Mouse (Mus musculus) lung, adult 18-20 months (tissue): ENCODE data around the gene Olfr1505.

ENCODE experiments used
- DNase-seq, 2 experiments: peaks; one replicate each; pipeline ENCODE4 v3.0.0; 2022; ENCODE audit warnings: mixed read lengths in 2 of 2

Olfr1505 gene

DNA sequence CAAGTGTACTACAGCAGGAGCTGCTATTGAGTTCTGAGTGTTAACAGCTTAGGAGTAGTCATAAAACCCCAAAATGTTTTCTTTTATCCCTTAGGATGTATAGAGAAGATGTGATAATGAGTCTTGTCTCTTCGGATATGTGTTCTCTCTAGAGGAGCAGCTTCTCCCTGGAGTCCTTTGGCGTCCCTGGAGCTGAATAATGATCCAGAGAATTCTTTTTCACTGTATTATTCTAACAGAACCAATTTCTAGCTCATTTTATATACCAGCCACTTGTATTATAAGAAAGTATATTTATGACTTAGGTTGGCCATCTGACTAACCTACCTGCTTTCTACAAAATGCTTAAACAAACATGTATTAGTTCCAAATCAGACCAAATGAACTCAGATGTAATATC lies at the start of gene Olfr1505:
Olfr1505 (plus strand) TSS at position 301 of the 400 bp plus-strand sequence.
- no peak for DNase-seq

DNA sequence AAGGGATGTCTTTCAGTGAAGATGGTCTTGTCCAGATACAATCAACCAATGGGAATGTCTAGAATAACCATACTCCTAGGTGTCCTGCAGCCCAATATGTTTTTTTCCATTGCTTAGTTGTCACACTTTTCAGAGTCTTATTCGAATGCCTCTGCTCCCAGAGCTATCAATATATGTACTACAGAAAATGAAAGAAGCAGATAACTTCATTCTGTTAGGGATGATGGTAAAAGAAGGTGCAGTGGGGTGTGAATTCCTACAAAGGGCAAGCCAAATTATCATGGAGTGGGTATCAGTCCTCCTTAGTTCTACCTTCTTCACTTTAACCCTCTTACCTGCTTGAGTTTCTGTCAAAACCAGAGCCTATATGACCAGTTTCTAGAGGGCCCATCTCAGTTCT lies 15.5 kb upstream of the Olfr1505 start, which contains the start of gene Olfr1504:
Olfr1504 (minus strand) TSS at position 101 of the 400 bp plus-strand sequence.
- DNase-seq: no peak
